Mouse (Mus musculus): ENCODE results near the gene Ap3b1.
"Not testable (repeated sequence)": the region's sequence is repeated elsewhere in the genome, so short reads cannot be mapped to it uniquely, and the experiment has no call there.

The Ap3b1 gene

DNA sequence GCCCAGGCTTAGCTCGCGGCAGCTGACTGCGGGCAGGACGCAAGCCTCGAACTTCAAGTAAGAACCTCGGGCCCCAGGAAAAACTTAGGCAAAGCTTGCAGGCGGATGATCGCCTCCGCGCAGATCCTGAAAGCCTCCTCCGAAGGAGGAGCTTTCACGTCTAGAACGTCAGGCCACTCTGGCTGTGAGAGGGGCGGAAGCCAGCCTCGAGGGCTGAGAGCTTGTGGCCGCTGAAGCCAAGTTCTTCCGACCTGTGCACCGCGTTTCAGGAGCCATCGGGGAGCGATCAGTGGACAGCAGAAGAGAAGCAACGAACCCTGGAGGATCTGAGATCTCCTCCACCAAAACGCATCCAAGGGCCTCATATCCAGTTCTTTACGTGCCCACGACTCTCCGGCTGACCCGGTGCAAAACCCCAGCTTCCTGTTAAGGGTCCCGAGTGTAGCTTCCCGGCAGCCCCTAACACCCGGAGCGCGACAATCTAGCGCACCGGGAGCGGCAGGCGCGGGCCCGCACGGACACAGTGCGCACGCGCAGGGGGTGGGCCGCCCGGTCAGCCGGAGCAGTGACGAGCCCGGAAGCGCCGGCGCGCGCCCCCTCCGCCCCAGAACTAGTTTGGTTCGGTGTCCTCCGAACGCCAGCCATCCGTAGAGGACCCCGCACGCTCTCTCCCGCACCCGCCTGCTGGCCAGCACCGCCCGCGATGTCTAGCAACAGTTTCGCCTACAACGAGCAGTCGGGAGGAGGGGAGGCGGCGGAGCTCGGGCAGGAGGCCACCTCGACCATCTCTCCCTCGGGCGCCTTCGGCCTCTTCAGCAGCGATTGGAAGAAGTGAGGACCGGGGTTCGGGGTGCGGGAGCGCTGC, at the start of gene Ap3b1:
Gene Ap3b1 (plus strand): TSS at position 560 of the 865 bp plus-strand sequence.
- peak; percentile 95 for DNase-seq

DNA sequence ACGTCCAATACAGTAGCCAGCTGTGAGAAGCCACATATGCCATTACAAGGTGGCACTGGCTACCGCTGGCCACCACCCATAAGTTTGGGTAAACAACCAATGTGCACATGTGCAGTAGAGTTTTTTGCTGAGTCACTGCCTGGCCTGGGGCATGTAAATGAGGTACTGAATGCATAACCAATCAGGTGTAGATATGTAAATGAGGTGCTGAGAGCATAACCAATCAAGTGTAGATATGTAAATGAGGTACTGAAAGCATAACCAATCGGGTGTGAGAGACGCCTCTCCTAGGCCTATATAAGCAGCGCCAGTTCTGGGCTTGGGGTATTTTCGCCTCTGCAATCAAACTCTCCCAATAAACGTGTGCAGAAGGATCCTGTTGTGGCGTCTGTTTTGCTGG, 45.9 kb upstream of the Ap3b1 start:
- DNase-seq, result not testable (repeated sequence)

GRCm38 (mm10) chr13:94316975-94317511, 41.7 kb upstream of the Ap3b1 start:
- DNase-seq, result no peak

DNA sequence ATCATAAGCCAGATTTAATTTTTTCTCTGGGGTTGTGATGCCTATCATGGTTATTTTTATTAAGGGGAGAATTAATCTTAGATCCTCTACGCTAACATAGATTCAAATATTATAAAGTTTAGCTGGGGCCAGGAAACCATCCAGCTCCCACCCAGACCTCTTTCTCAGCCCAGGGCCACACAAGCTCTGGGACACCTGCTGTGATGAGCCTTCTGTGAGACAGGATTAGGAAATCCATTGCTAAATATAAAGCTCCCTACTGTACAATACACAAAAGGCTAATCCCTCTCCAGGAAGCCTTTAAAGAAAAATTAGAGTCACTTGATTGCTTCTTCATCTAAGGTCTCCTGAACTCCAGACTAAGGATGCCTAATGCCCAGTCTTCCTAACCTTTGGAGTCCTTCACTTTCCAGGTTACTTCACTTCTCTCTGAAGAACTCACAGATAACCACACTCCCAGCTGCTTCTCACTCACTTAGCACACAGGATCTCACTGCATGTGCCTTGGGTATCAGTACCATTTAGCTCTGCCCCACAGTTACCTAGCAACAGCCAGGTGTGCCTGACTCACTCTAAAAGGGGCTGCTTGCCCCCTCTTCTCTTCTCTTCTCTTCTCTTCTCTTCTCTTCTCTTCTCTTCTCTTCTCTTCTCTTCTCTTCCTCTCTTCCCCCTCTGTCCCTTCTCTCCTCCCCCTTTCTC, 37.5 kb upstream of the Ap3b1 start:
- no peak for DNase-seq

GRCm38 (mm10) chr13:94322475-94322874, 36.3 kb upstream of the Ap3b1 start:
- no peak for DNase-seq

GRCm38 (mm10) chr13:94328063-94328462, 30.7 kb upstream of the Ap3b1 start:
- no peak for DNase-seq

GRCm38 (mm10) chr13:94329005-94329404, 29.8 kb upstream of the Ap3b1 start:
- DNase-seq, result not testable (repeated sequence)

GRCm38 (mm10) chr13:94330392-94330979, 28.3 kb upstream of the Ap3b1 start:
- no peak for DNase-seq

DNA sequence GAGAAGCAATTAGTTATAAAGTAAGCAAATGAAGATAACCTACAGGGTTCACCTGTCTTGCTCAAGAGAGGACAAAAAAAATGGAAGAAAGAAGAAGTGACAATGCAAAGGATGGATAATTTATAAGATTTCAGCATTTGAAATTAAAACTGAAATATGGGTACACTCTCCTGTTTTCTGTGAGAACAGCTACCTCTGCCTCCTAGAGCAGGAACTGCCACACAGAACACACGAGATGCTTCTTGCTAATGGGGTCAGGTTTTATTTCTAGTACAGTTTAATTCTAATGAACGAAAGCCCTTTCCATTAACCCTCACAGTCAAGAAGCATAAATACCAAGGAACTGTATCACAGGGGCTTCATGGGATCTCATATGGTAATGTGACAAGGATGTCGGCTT, 20.4 kb upstream of the Ap3b1 start:
- DNase-seq, result no peak

- DNase-seq, result peak; percentile 36
These were observed 15.6 kb upstream of the Ap3b1 start for GRCm38 (mm10) chr13:94343192-94343591.

DNA sequence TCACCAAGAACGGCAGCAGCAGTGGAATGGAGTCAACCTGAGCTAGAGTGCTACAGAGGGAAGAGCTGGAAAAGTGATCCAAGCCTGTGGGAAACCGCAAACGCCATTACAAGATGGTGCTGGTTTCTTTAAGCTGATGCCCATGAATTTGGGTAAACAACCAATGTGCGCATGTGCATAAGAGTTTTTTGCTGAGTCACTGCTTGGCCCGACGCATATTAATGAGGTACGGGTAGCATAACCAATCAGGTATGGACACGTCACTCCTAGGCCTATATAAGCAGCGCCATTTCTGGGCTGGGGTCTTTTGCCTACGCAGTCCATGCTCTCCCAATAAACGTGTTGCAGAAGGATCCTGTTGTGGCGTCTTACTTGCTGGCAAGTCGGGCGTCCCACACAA, 14.2 kb upstream of the Ap3b1 start:
- not testable (repeated sequence) for DNase-seq

GRCm38 (mm10) chr13:94354584-94354983, 4.2 kb upstream of the Ap3b1 start:
- no peak for DNase-seq

GRCm38 (mm10) chr13:94358101-94358400, 709 bp upstream of the Ap3b1 start:
- DNase-seq, result no peak

GRCm38 (mm10) chr13:94359282-94359920, 641 bp downstream of the Ap3b1 start:
- no peak for DNase-seq

- not testable (repeated sequence) for DNase-seq
These were observed 2.3 kb downstream of the Ap3b1 start for GRCm38 (mm10) chr13:94361013-94361580.

DNA sequence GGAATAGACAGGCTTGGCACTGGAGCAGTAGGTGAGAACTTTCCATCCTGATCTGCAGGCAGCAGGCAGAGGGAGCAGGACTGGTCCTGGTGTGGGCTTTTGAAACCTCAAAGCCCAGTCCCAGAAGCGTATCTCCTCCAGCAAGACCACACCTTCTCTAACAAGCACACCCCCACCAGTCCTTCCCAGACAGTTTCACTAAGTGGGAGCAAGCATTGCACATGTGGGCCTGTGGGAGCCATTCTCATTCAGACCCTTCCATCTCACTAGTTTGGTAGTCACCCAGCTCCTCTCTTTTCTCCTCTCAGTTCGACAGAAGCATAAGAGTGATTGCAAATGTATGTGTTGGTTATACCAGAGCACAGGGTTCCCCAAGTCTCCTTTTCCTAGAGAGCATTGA, 5.6 kb downstream of the Ap3b1 start:
- DNase-seq, result no peak

- no peak for DNase-seq
These were observed 6.5 kb downstream of the Ap3b1 start for GRCm38 (mm10) chr13:94365108-94365907.

DNA sequence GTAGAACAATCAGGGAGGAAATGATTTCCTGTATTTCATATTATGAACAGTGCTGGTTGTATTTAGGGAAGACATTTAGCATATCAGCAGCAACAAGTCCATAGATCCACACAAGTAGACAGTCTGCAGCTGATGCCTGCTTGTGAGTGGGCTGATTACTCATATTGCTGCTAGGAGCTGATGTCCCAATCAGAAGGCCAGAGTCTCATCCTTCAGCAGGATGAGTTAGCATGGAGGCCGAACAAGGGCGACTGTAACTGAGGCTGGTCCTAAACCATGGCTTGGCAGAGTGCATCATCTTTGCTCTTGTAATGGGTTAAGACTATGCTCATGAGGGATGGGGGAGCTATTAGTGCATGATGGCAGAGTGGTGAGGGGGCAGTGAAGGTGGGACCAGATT, 9.1 kb downstream of the Ap3b1 start:
- DNase-seq, result no peak

DNA sequence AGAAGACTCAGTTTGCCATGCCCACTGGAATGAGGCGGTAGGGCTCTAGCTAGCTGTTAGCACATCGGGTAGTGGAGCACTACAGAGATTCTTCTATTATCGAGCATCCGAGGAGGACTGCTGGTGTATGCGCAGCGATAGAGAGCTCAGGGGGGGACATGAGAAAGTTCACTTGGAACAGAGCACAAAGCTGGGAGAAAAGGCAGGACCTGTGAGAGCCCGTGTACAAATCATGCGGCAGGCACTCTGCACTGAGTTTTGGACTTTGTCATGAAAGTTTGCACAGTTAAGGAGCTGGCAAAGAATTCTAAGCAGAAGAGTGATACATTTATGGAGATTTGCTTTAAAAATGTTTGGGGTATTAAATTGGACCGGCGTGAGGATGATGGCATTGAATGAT, 11.8 kb downstream of the Ap3b1 start:
- DNase-seq, result no peak

DNA sequence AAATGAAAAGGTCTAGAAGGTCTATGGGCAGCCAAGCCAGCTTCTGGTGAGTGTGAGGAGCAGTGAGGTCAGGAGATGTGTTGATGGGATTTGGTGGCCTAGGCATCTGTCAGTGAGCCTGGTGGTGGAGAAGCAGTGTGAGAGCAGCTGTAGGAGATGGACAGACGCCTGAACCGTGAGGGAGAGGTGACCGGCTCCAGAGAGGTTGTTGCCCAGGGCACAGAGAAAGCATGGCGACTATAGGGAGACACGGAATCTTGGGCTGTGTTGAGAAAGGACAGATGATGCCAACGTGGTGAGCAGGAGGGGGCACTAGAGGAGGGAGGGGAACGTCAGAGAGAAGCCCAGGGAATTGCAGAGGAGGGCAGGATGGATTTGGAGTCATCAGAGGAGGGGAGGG, 13.3 kb downstream of the Ap3b1 start:
- no peak for DNase-seq

DNA sequence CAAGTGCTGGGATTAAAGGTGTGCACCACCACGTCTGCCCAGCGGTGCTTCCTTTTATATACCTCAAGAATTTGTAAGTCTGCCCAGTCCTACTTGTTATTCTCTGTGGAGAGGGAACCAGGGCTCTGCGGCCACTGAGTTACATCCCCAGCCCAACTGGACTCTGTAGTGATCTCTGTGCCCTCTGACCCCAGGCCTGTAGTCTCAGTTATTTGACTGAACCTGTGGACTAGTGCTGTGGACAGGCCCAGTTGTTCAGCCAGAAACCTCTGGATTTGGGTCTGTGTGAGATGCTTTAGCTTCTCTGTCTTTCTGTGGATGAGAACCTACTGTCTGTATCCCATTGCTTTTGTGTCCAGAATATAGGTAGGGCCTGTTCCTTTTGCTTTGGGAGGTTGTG, 15.4 kb downstream of the Ap3b1 start:
- DNase-seq, result no peak
